In the genomic region with DNA sequence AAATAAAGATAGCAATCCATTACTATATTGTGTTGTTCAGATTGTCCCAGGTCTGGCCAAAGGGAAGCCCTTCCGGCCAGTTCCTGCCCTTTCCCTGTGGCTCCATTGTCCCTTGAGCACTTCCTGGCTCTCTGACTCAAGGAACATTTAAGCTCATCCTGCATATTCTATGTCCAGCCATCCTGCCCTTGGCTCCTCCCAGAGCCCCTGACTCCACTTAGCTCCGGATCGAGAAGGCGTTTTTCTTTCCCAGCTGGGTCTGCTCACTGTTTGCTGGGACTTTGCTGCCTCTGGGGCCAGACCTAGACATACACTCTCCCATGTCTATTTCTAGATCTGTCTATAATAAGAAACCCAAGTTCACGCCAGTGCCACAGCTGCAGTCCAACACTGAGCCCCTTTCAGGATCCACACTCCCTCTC, we compare ENCODE assay signal across 10 mouse cellular contexts. TPM values are rescaled to one million over a fixed set of nuclear protein-coding genes. Genes with fewer than 3 reads are reported as not detected.
A peak's percentile ranks its signal among the peaks of the same experiment; 100 is the strongest.
DNase-seq lines count a peak whose midpoint lies in the region; ATAC-seq and TF ChIP-seq lines count a peak whose summit lies in the region.
"Had no signal": no experiment of that assay in that cellular context is flagged by ENCODE, and none has a peak within 500 bp of the region (broad histone marks: within the 10 kb centered on the region; RNA-seq: fewer than 3 reads in every experiment).

No protein-coding gene starts in this region.

- no peak overlapping the region for H3K9ac ChIP-seq in forebrain, postnatal 0 days
- H3K9ac ChIP-seq in forebrain, embryonic 15.5 days (replicated peaks), result no peak overlapping the region
- no peak overlapping the region for H3K9ac ChIP-seq in midbrain, embryonic 15.5 days
- H3K9ac ChIP-seq in midbrain, embryonic 11.5 days (ENCODE audit: low read length), result no peak overlapping the region
- H3K9ac ChIP-seq in stomach, embryonic 15.5 days, result no peak overlapping the region

- H3K4me3 ChIP-seq in forebrain, postnatal 0 days (ENCODE audit: low read depth, low read length), result no peak overlapping the region
- no peak overlapping the region for H3K4me3 ChIP-seq in forebrain, embryonic 15.5 days
- H3K4me3 ChIP-seq in midbrain, embryonic 15.5 days, result no peak overlapping the region
- H3K4me3 ChIP-seq in midbrain, embryonic 11.5 days (ENCODE audit: low read depth, low read length), result no peak overlapping the region
- no peak overlapping the region for H3K4me3 ChIP-seq in stomach, embryonic 15.5 days (replicated peaks)

- no peaks in the 10 kb centered on the region for H3K9me3 ChIP-seq in forebrain, postnatal 0 days (ENCODE audit: low read length)
- H3K9me3 ChIP-seq in forebrain, embryonic 15.5 days, result no peaks in the 10 kb centered on the region
- H3K9me3 ChIP-seq in midbrain, embryonic 15.5 days, result no peaks in the 10 kb centered on the region
- H3K9me3 ChIP-seq in midbrain, embryonic 11.5 days (ENCODE audit: control insufficient read depth, low read length), result no peaks in the 10 kb centered on the region
- no peaks in the 10 kb centered on the region for H3K9me3 ChIP-seq in stomach, embryonic 15.5 days

- no peaks in the 10 kb centered on the region for H3K4me1 ChIP-seq in forebrain, postnatal 0 days (ENCODE audit: insufficient read depth)
- no peaks in the 10 kb centered on the region for H3K4me1 ChIP-seq in forebrain, embryonic 15.5 days
- no peaks in the 10 kb centered on the region for H3K4me1 ChIP-seq in midbrain, embryonic 15.5 days
- H3K4me1 ChIP-seq in midbrain, embryonic 11.5 days (ENCODE audit: control insufficient read depth, insufficient read depth, low read length), result no peaks in the 10 kb centered on the region
- peaks cover 26% of the 10 kb centered on the region for H3K4me1 ChIP-seq in stomach, embryonic 15.5 days

- no peaks in the 10 kb centered on the region for H3K27me3 ChIP-seq in forebrain, postnatal 0 days (ENCODE audit: insufficient read depth, low read length)
- no peaks in the 10 kb centered on the region for H3K27me3 ChIP-seq in forebrain, embryonic 15.5 days
- H3K27me3 ChIP-seq in midbrain, embryonic 15.5 days (replicated peaks), result no peaks in the 10 kb centered on the region
- no peaks in the 10 kb centered on the region for H3K27me3 ChIP-seq in midbrain, embryonic 11.5 days (ENCODE audit: control insufficient read depth, insufficient read depth, low read length)
- H3K27me3 ChIP-seq in stomach, embryonic 15.5 days (replicated peaks), result no peaks in the 10 kb centered on the region

- H3K27ac ChIP-seq in forebrain, postnatal 0 days (ENCODE audit: low read depth, low read length), result peak overlapping the region; percentile 35; the same call in 1 of the 2 replicates
- H3K27ac ChIP-seq in forebrain, embryonic 15.5 days (replicated peaks), result no peak overlapping the region; the same call in 1 of the 2 replicates
- H3K27ac ChIP-seq in midbrain, embryonic 15.5 days, result 0 out of 2 replicates have a peak overlapping the region, but pooled peaks have one; percentile 1
- no peak overlapping the region for H3K27ac ChIP-seq in midbrain, embryonic 11.5 days (ENCODE audit: low read depth, low read length)
- peak overlapping the region; percentile 82 for H3K27ac ChIP-seq in stomach, embryonic 15.5 days

- no peak overlapping the region for H3K4me2 ChIP-seq in forebrain, postnatal 0 days (ENCODE audit: low read depth)
- no peak overlapping the region for H3K4me2 ChIP-seq in forebrain, embryonic 15.5 days (replicated peaks)
- H3K4me2 ChIP-seq in midbrain, embryonic 15.5 days, result no peak overlapping the region
- H3K4me2 ChIP-seq in midbrain, embryonic 11.5 days, result no peak overlapping the region
- peak overlapping the region; percentile 17 for H3K4me2 ChIP-seq in stomach, embryonic 15.5 days

- no peak for TF ChIP-seq CTCF in forebrain, postnatal 0 days (IDR thresholded peaks at IDR 0.05; ENCODE audit: low read depth)

- no peak for DNase-seq in forebrain, postnatal 0 days
- DNase-seq in midbrain, embryonic 11.5 days (ENCODE audit: low spot score, missing footprints), result no peak
- peak; percentile 71 for DNase-seq in kidney, postnatal 10 days
- DNase-seq in urinary bladder, adult 2 months (ENCODE audit: low spot score), result no peak
- no peak for DNase-seq in urinary bladder, adult 18-20 months (ENCODE audit: low spot score in 2 of 2)
- DNase-seq: gastrocnemius, postnatal 36 days had no signal

- H3K36me3 ChIP-seq in forebrain, postnatal 0 days (ENCODE audit: insufficient read depth), result no peaks in the 10 kb centered on the region
- no peaks in the 10 kb centered on the region for H3K36me3 ChIP-seq in forebrain, embryonic 15.5 days
- no peaks in the 10 kb centered on the region for H3K36me3 ChIP-seq in midbrain, embryonic 15.5 days (replicated peaks)
- H3K36me3 ChIP-seq in midbrain, embryonic 11.5 days (ENCODE audit: control insufficient read depth, insufficient read depth, low read length), result no peaks in the 10 kb centered on the region
- no peaks in the 10 kb centered on the region for H3K36me3 ChIP-seq in stomach, embryonic 15.5 days

- 55% methylated on average over 5 of the region's 5 CpGs for WGBS in forebrain, postnatal 0 days
- WGBS in forebrain, embryonic 15.5 days, result 68% methylated on average over 5 of the region's 5 CpGs
- WGBS in midbrain, embryonic 15.5 days, result 60% methylated on average over 5 of the region's 5 CpGs
- 65% methylated on average over 5 of the region's 5 CpGs for WGBS in midbrain, embryonic 11.5 days
- WGBS in stomach, embryonic 15.5 days, result 23% methylated on average over 5 of the region's 5 CpGs

- no peak for ATAC-seq in forebrain, postnatal 0 days
- ATAC-seq in forebrain, embryonic 15.5 days (replicated peaks), result no peak
- no peak for ATAC-seq in midbrain, embryonic 15.5 days (replicated peaks)
- no peak for ATAC-seq in midbrain, embryonic 11.5 days (ENCODE audit: low FRiP score)
- ATAC-seq in stomach, embryonic 15.5 days (ENCODE audit: insufficient read depth, low FRiP score, low read depth), result peak; percentile 74
- ATAC-seq: Patski had no signal

RNA-seq across cellular contexts. Expression of a gene that starts 26.1 kb away (rescaled TPM):
- 19.3 and 26.5 TPM in 2 replicates for total RNA-seq in forebrain, postnatal 0 days (2014; rRNA removed)
- polyA plus RNA-seq in forebrain, postnatal 0 days (2015; fragmentation: Nextera tagmentation; extraction: Ambion mirVana), result 3.9 and 6.5 TPM in 2 replicates
- polyA plus RNA-seq in forebrain, embryonic 15.5 days (2015; fragmentation: Nextera tagmentation; extraction: Ambion mirVana), result 15.4 and 16.1 TPM in 2 replicates
- polyA plus RNA-seq in midbrain, embryonic 15.5 days (2015; fragmentation: Nextera tagmentation; extraction: Ambion mirVana), result 16.2 and 16.7 TPM in 2 replicates
- 17.6 and 20.6 TPM in 2 replicates for polyA plus RNA-seq in midbrain, embryonic 11.5 days (2014; fragmentation: Nextera tagmentation; extraction: Ambion mirVana)
- 7.2 and 7.9 TPM in 2 replicates for polyA plus RNA-seq in stomach, embryonic 15.5 days (2015; fragmentation: Nextera tagmentation; extraction: Ambion mirVana)
- polyA plus RNA-seq in urinary bladder, adult 2 months (2012; rRNA removed), result 4.3 and 8.2 TPM in 2 replicates

RNA-seq across cellular contexts. Expression of a gene that starts 55.5 kb away (rescaled TPM):
- 114 and 147 TPM in 2 replicates for total RNA-seq in forebrain, postnatal 0 days (2014; rRNA removed)
- 90.4 and 97.0 TPM in 2 replicates for polyA plus RNA-seq in forebrain, postnatal 0 days (2015; fragmentation: Nextera tagmentation; extraction: Ambion mirVana)
- polyA plus RNA-seq in forebrain, embryonic 15.5 days (2015; fragmentation: Nextera tagmentation; extraction: Ambion mirVana), result 97.7 and 98.9 TPM in 2 replicates
- 116 and 125 TPM in 2 replicates for polyA plus RNA-seq in midbrain, embryonic 15.5 days (2015; fragmentation: Nextera tagmentation; extraction: Ambion mirVana)
- polyA plus RNA-seq in midbrain, embryonic 11.5 days (2014; fragmentation: Nextera tagmentation; extraction: Ambion mirVana), result 46.3 and 53.3 TPM in 2 replicates
- 87.2 and 93.5 TPM in 2 replicates for polyA plus RNA-seq in stomach, embryonic 15.5 days (2015; fragmentation: Nextera tagmentation; extraction: Ambion mirVana)
- polyA plus RNA-seq in urinary bladder, adult 2 months (2012; rRNA removed), result 60.0 and 72.0 TPM in 2 replicates

Comparison
In these comparisons a context has a peak if more than half of its experiments do, and no peak if none do; other contexts are left out.
1. H3K27ac ChIP-seq: peak in forebrain, postnatal 0 days (single experiment), midbrain, embryonic 15.5 days (single experiment) and stomach, embryonic 15.5 days (single experiment); none in forebrain, embryonic 15.5 days (single experiment) and midbrain, embryonic 11.5 days (single experiment).